Mouse (Mus musculus) stomach, adult 2 months (tissue): ENCODE measurements around the gene Olfr1043. TPM values are rescaled to one million over a fixed set of nuclear protein-coding genes. Genes with fewer than 3 reads are reported as not detected.

Experiments
- polyA plus RNA-seq: library from polyadenylated mRNA; depleted of rRNA; stranded (reverse); fragments of >200 nt; gene quantifications from 2 replicates; pipeline ENCODE4 v1.2.3, GENCODE M21; 2012; rRNA removed

The Olfr1043 gene
- polyA plus RNA-seq: not detected in 2 replicates

GRCm38 (mm10) chr2:86167422-86167821, at the start of gene Olfr1043:
TSS of gene Olfr1043 (minus strand) at chr2:86167522.

GRCm38 (mm10) chr2:86202909-86203308, 35.6 kb upstream of the Olfr1043 start, which contains the start of gene Olfr1045:
TSS of gene Olfr1045 (minus strand) at chr2:86203009.

GRCm38 (mm10) chr2:86185583-86185982, 18.3 kb upstream of the Olfr1043 start, which contains the start of gene Olfr52:
TSS of gene Olfr52 (minus strand) at chr2:86185683.

GRCm38 (mm10) chr2:86177720-86178119, 10.4 kb upstream of the Olfr1043 start, which contains the start of gene Olfr1044:
TSS of gene Olfr1044 (minus strand) at chr2:86177820.

GRCm38 (mm10) chr2:86161738-86162137, 5.6 kb downstream of the Olfr1043 start, which contains the start of gene Olfr1042:
TSS of gene Olfr1042 (minus strand) at chr2:86161838.

GRCm38 (mm10) chr2:86146632-86147031, 20.7 kb downstream of the Olfr1043 start, which contains the start of gene Olfr1040:
TSS of gene Olfr1040 (minus strand) at chr2:86146732.

GRCm38 (mm10) chr2:86135828-86136227, 31.5 kb downstream of the Olfr1043 start, which contains the start of gene Olfr1039:
TSS of gene Olfr1039 (minus strand) at chr2:86135928.

Other genes with a start within 250 kb of the Olfr1043 start
- gene Olfr1026, start 246.0 kb downstream of the Olfr1043 start, polyA plus RNA-seq: not detected in 2 replicates
- not detected in 2 replicates for gene Olfr1028, start 217.1 kb downstream of the Olfr1043 start, polyA plus RNA-seq
- not detected in 2 replicates for gene Olfr1029, start 193.6 kb downstream of the Olfr1043 start, polyA plus RNA-seq
- not detected in 2 replicates for gene Olfr1030, start 188.2 kb downstream of the Olfr1043 start, polyA plus RNA-seq
- gene Olfr1031, start 177.2 kb downstream of the Olfr1043 start, polyA plus RNA-seq: not detected in 2 replicates
- not detected in 2 replicates for gene Olfr1032, start 162.0 kb downstream of the Olfr1043 start, polyA plus RNA-seq
- 0.12 TPM in 1 of 2 replicates, not detected in the other for gene Olfr1033, start 146.9 kb downstream of the Olfr1043 start, polyA plus RNA-seq
- 0.02 TPM in 1 of 2 replicates, not detected in the other for gene Olfr1034, start 121.7 kb downstream of the Olfr1043 start, polyA plus RNA-seq
- gene Olfr1036, start 93.5 kb downstream of the Olfr1043 start, polyA plus RNA-seq: not detected in 2 replicates
- not detected in 2 replicates for gene Olfr1037, start 80.1 kb downstream of the Olfr1043 start, polyA plus RNA-seq
- not detected in 2 replicates for gene Olfr1039, start 31.6 kb downstream of the Olfr1043 start, polyA plus RNA-seq
- gene Olfr1040, start 20.8 kb downstream of the Olfr1043 start, polyA plus RNA-seq: not detected in 2 replicates
- gene Olfr1042, start 5.7 kb downstream of the Olfr1043 start, polyA plus RNA-seq: not detected in 2 replicates
- gene Olfr1044, start 10.3 kb upstream of the Olfr1043 start, polyA plus RNA-seq: not detected in 2 replicates
- not detected in 2 replicates for gene Olfr52, start 18.2 kb upstream of the Olfr1043 start, polyA plus RNA-seq
- gene Olfr1045, start 35.5 kb upstream of the Olfr1043 start, polyA plus RNA-seq: not detected in 2 replicates
- not detected in 2 replicates for gene Olfr1046, start 51.8 kb upstream of the Olfr1043 start, polyA plus RNA-seq
- gene Olfr1047, start 63.9 kb upstream of the Olfr1043 start, polyA plus RNA-seq: not detected in 2 replicates
- gene Olfr1048, start 72.8 kb upstream of the Olfr1043 start, polyA plus RNA-seq: not detected in 2 replicates
- gene Olfr1049, start 90.8 kb upstream of the Olfr1043 start, polyA plus RNA-seq: not detected in 2 replicates
- not detected in 2 replicates for gene Olfr1051, start 111.6 kb upstream of the Olfr1043 start, polyA plus RNA-seq
- gene Olfr1052, start 124.9 kb upstream of the Olfr1043 start, polyA plus RNA-seq: not detected in 2 replicates
- gene Olfr1053, start 147.8 kb upstream of the Olfr1043 start, polyA plus RNA-seq: not detected in 2 replicates
- not detected in 2 replicates for gene Olfr1054, start 167.9 kb upstream of the Olfr1043 start, polyA plus RNA-seq
- not detected in 2 replicates for gene Olfr1055, start 182.8 kb upstream of the Olfr1043 start, polyA plus RNA-seq
- not detected in 2 replicates for gene Olfr1056, start 194.9 kb upstream of the Olfr1043 start, polyA plus RNA-seq
- gene Olfr1057, start 210.9 kb upstream of the Olfr1043 start, polyA plus RNA-seq: not detected in 2 replicates
- not detected in 2 replicates for gene Olfr1058, start 221.0 kb upstream of the Olfr1043 start, polyA plus RNA-seq
- gene Olfr1061, start 246.5 kb upstream of the Olfr1043 start, polyA plus RNA-seq: not detected in 2 replicates